Mouse (Mus musculus) heart, embryonic 13.5 days (tissue): ENCODE measurements at regions not wholly inside any gene's neighbourhood (a gene's known extent, or its start where the extent isn't known, plus 50 kb on each side); places are given as distances from the start of the nearest gene placed in this dataset.
A peak's percentile ranks its signal among the peaks of the same experiment; 100 is the strongest.

Experiments used
- ATAC-seq: fragments of 200-750 bp; cut with Nextera tagmentation; 2 replicates; pipeline ENCODE4 v1.8.0; 2017; ENCODE audit warnings: moderate TSS enrichment; ENCODE audit not compliant: insufficient number of reproducible peaks, low FRiP score, low TSS enrichment; ENCODE audit errors: extremely low read depth
- H3K27ac ChIP-seq: fragments of 300-500 bp; sonication (generic); replicated peaks from 2 replicates; pipeline ENCODE4 v1.5.1; 2015; ENCODE audit warnings: moderate library complexity, mild to moderate bottlenecking, inconsistent platforms
- H3K27me3 ChIP-seq: fragments of 300-500 bp; sonication (generic); replicated peaks from 2 replicates; pipeline ENCODE4 v1.6.1; 2015; ENCODE audit warnings: mild to moderate bottlenecking, inconsistent platforms
- H3K36me3 ChIP-seq: fragments of 300-500 bp; sonication (generic); 2 replicates; pipeline ENCODE4 v1.6.1; 2015; ENCODE audit warnings: mild to moderate bottlenecking, inconsistent platforms
- H3K4me1 ChIP-seq: fragments of 300-500 bp; sonication (generic); 2 replicates; pipeline ENCODE4 v1.6.1; 2015; ENCODE audit warnings: inconsistent platforms
- H3K4me2 ChIP-seq: fragments of 300-500 bp; sonication (generic); 2 replicates; pipeline ENCODE4 v1.6.1; 2015; ENCODE audit warnings: inconsistent platforms, mild to moderate bottlenecking, moderate library complexity
- H3K4me3 ChIP-seq: fragments of 300-500 bp; sonication (generic); 2 replicates; pipeline ENCODE4 v1.5.1; 2015; ENCODE audit warnings: moderate library complexity, mild to moderate bottlenecking, inconsistent platforms
- H3K9ac ChIP-seq: fragments of 300-500 bp; sonication (generic); 2 replicates; pipeline ENCODE4 v1.6.1; 2015; ENCODE audit warnings: inconsistent platforms, mild to moderate bottlenecking, moderate library complexity
- H3K9me3 ChIP-seq: fragments of 300-500 bp; sonication (generic); 2 replicates; pipeline ENCODE4 v1.6.1; 2016; ENCODE audit warnings: inconsistent platforms
- WGBS: fragments of 180-500 bp; shearing (Covaris S2); methylation state at CpG from one replicate; pipeline ENCODE4 v1.1.7; 2015; ENCODE audit warnings: mixed read lengths; 5-methylcytosine and 5-hydroxymethylcytosine counted together

- 42% methylated on average over 7 of the region's 7 CpGs for WGBS
- Histone ChIP-seq H3K4me3 (no peak overlapping the region), H3K4me1 (peaks cover 13% of the 10 kb centered on the region), H3K9ac (no peak overlapping the region), H3K36me3 (no peaks in the 10 kb centered on the region), H3K4me2 (no peak overlapping the region), H3K9me3 (no peaks in the 10 kb centered on the region), H3K27me3 (0 out of 2 replicates have a peak, but pooled peaks cover 3% of the 10 kb centered on the region), H3K27ac (no peak overlapping the region)
- no peak for ATAC-seq
Measured at GRCm38 (mm10) chr12:29124079-29124668, 372.6 kb downstream of the Eipr1 start.

- H3K27me3 ChIP-seq = 0 out of 2 replicates have a peak, but pooled peaks cover 6% of the 10 kb centered on the region
- no peak overlapping the region for H3K27ac ChIP-seq
- H3K9me3 ChIP-seq = no peaks in the 10 kb centered on the region
- no peak overlapping the region for H3K4me3 ChIP-seq
- peaks cover 15% of the 10 kb centered on the region for H3K4me1 ChIP-seq
- no peak overlapping the region for H3K9ac ChIP-seq
- WGBS = 33% methylated on average over 10 of the region's 10 CpGs
- ATAC-seq = no peak
- no peaks in the 10 kb centered on the region for H3K36me3 ChIP-seq
- H3K4me2 ChIP-seq = no peak overlapping the region
Measured at GRCm38 (mm10) chr12:29128844-29129243, 377.2 kb downstream of the Eipr1 start.

GRCm38 (mm10) chr12:29129331-29129730 lies 377.7 kb downstream of the Eipr1 start:
- H3K4me2 ChIP-seq = no peak overlapping the region
- H3K9ac ChIP-seq = no peak overlapping the region
- no peaks in the 10 kb centered on the region for H3K36me3 ChIP-seq
- 0 out of 2 replicates have a peak, but pooled peaks cover 6% of the 10 kb centered on the region for H3K27me3 ChIP-seq
- 40% methylated on average over 4 of the region's 4 CpGs for WGBS
- no peak overlapping the region for H3K27ac ChIP-seq
- no peak overlapping the region for H3K4me3 ChIP-seq
- no peaks in the 10 kb centered on the region for H3K9me3 ChIP-seq
- H3K4me1 ChIP-seq = peaks cover 15% of the 10 kb centered on the region
- no peak for ATAC-seq

- 68% methylated on average over 2 of the region's 2 CpGs for WGBS
- no peaks in the 10 kb centered on the region for H3K9me3 ChIP-seq
- no peak overlapping the region for H3K4me2 ChIP-seq
- peaks cover 24% of the 10 kb centered on the region for H3K4me1 ChIP-seq
- no peak overlapping the region for H3K9ac ChIP-seq
- H3K36me3 ChIP-seq = no peaks in the 10 kb centered on the region
- H3K27me3 ChIP-seq = 0 out of 2 replicates have a peak, but pooled peaks cover 3% of the 10 kb centered on the region
- no peak overlapping the region for H3K4me3 ChIP-seq
- no peak for ATAC-seq
- no peak overlapping the region for H3K27ac ChIP-seq
Measured at GRCm38 (mm10) chr12:29134326-29134725, 382.7 kb downstream of the Eipr1 start.

GRCm38 (mm10) chr12:29136850-29137268 lies 385.3 kb downstream of the Eipr1 start:
- WGBS = 28% methylated on average over 5 of the region's 5 CpGs
- Histone ChIP-seq H3K4me2 (no peak overlapping the region), H3K9me3 (no peaks in the 10 kb centered on the region), H3K9ac (no peak overlapping the region), H3K4me1 (peaks cover 37% of the 10 kb centered on the region), H3K27me3 (0 out of 2 replicates have a peak, but pooled peaks cover 2% of the 10 kb centered on the region), H3K4me3 (no peak overlapping the region), H3K27ac (peak overlapping the region; percentile 28; the same call in 1 of the 2 replicates), H3K36me3 (no peaks in the 10 kb centered on the region)
- ATAC-seq = peak; percentile 53; the same call in 1 of the 2 replicates

GRCm38 (mm10) chr12:29137455-29137854 lies 385.9 kb downstream of the Eipr1 start:
- H3K4me3 ChIP-seq = no peak overlapping the region
- peaks cover 37% of the 10 kb centered on the region for H3K4me1 ChIP-seq
- ATAC-seq = peak; percentile 16; the same call in 1 of the 2 replicates
- 67% methylated on average over 8 of the region's 8 CpGs for WGBS
- H3K9ac ChIP-seq = no peak overlapping the region
- peak overlapping the region; percentile 41; the same call in 1 of the 2 replicates for H3K27ac ChIP-seq
- 0 out of 2 replicates have a peak, but pooled peaks cover 6% of the 10 kb centered on the region for H3K27me3 ChIP-seq
- H3K36me3 ChIP-seq = no peaks in the 10 kb centered on the region
- no peak overlapping the region for H3K4me2 ChIP-seq
- no peaks in the 10 kb centered on the region for H3K9me3 ChIP-seq

- 9% methylated on average over 3 of the region's 3 CpGs for WGBS
- Histone ChIP-seq H3K9me3 (no peaks in the 10 kb centered on the region), H3K27ac (no peak overlapping the region), H3K4me2 (no peak overlapping the region), H3K9ac (no peak overlapping the region), H3K4me1 (peaks cover 37% of the 10 kb centered on the region), H3K4me3 (no peak overlapping the region), H3K27me3 (0 out of 2 replicates have a peak, but pooled peaks cover 6% of the 10 kb centered on the region), H3K36me3 (no peaks in the 10 kb centered on the region)
- no peak for ATAC-seq
Measured at GRCm38 (mm10) chr12:29140576-29140975, 387.6 kb upstream of the Myt1l start.

GRCm38 (mm10) chr12:29141132-29141531 lies 387.1 kb upstream of the Myt1l start:
- ATAC-seq = no peak
- Histone ChIP-seq H3K36me3 (no peaks in the 10 kb centered on the region), H3K9ac (no peak overlapping the region), H3K4me2 (peak overlapping the region; percentile 24; the same call in 1 of the 2 replicates), H3K9me3 (no peaks in the 10 kb centered on the region), H3K27ac (no peak overlapping the region), H3K27me3 (0 out of 2 replicates have a peak, but pooled peaks cover 6% of the 10 kb centered on the region), H3K4me1 (peaks cover 34% of the 10 kb centered on the region), H3K4me3 (no peak overlapping the region)
- WGBS = 36% methylated on average over 13 of the region's 13 CpGs

- H3K4me2 ChIP-seq = no peak overlapping the region
- H3K4me1 ChIP-seq = peaks cover 26% of the 10 kb centered on the region
- no peak overlapping the region for H3K4me3 ChIP-seq
- H3K27ac ChIP-seq = no peak overlapping the region
- H3K9me3 ChIP-seq = no peaks in the 10 kb centered on the region
- 84% methylated on average over 8 of the region's 8 CpGs for WGBS
- H3K27me3 ChIP-seq = 0 out of 2 replicates have a peak, but pooled peaks cover 6% of the 10 kb centered on the region
- H3K36me3 ChIP-seq = no peaks in the 10 kb centered on the region
- H3K9ac ChIP-seq = no peak overlapping the region
- no peak for ATAC-seq
Measured at GRCm38 (mm10) chr12:29141855-29142254, 386.3 kb upstream of the Myt1l start.

GRCm38 (mm10) chr12:29143297-29143696 lies 384.9 kb upstream of the Myt1l start:
- Histone ChIP-seq H3K27me3 (0 out of 2 replicates have a peak, but pooled peaks cover 6% of the 10 kb centered on the region), H3K4me1 (peaks cover 14% of the 10 kb centered on the region), H3K4me3 (no peak overlapping the region), H3K9ac (no peak overlapping the region), H3K36me3 (no peaks in the 10 kb centered on the region), H3K4me2 (no peak overlapping the region), H3K9me3 (no peaks in the 10 kb centered on the region), H3K27ac (no peak overlapping the region)
- no peak for ATAC-seq
- 44% methylated on average over 8 of the region's 8 CpGs for WGBS

- 79% methylated on average over 1 of the region's 1 CpGs for WGBS
- Histone ChIP-seq H3K27ac (no peak overlapping the region), H3K4me1 (no peaks in the 10 kb centered on the region), H3K27me3 (no peaks in the 10 kb centered on the region), H3K9me3 (no peaks in the 10 kb centered on the region), H3K9ac (no peak overlapping the region), H3K4me3 (no peak overlapping the region), H3K36me3 (no peaks in the 10 kb centered on the region), H3K4me2 (no peak overlapping the region)
- ATAC-seq = no peak
Measured at GRCm38 (mm10) chr12:29160920-29161319, 367.3 kb upstream of the Myt1l start.

GRCm38 (mm10) chr12:29161546-29161945 lies 366.6 kb upstream of the Myt1l start:
- 15% methylated on average over 2 of the region's 2 CpGs for WGBS
- H3K9me3 ChIP-seq = no peaks in the 10 kb centered on the region
- ATAC-seq = no peak

More at GRCm38 (mm10) chr12:29161546-29161945, 366.6 kb upstream of the Myt1l start:
- Histone ChIP-seq H3K36me3 (no peaks in the 10 kb centered on the region), H3K4me3 (no peak overlapping the region), H3K27ac (no peak overlapping the region), H3K4me2 (no peak overlapping the region), H3K9ac (no peak overlapping the region), H3K27me3 (no peaks in the 10 kb centered on the region), H3K4me1 (no peaks in the 10 kb centered on the region)
